Mouse (Mus musculus) embryonic stem cell, embryonic (primary cell): Measurements from ENCODE around the gene Chchd3.

Source experiments
- CTCF ChIA-PET, 4 experiments: fragments of 300-600 bp in 2 of 4; fragments of 350-600 bp in 2 of 4; sonication (Branson Sonifier 250); formaldehyde crosslinking; loops; one replicate each; lab custom pipeline; 2022; ENCODE audit warnings: inconsistent platforms in 2 of 4; lab: Charles Lee
- POLR2A ChIA-PET, 4 experiments: fragments of 300-600 bp in 2 of 4; fragments of 350-600 bp in 2 of 4; sonication (Branson Sonifier 250); formaldehyde crosslinking; loops; one replicate each; lab custom pipeline; 2022; ENCODE audit warnings: antibody characterized with exemption in 4 of 4, inconsistent platforms in 1 of 4; lab: Charles Lee

The Chchd3 gene

DNA sequence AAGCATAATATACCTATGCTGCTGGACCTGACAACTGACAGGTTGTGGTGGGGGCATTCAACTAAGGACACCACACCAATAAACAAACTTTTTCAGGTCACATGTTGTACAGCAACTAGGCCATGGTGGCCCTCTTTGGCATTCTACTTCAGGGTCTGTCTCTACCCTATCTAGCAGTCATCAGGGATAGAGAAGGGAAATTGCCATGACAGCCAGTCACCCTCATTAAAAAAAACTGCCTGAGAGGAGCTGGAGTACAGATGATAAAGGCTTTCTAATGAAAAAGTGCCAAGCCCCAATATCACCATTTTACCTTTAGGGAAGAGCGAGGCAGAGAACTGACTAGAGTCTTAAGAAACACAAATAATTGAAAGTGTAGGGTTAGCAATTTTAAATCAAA is 27.5 kb downstream of the Chchd3 start:
- ChIA-PET POLR2A (interaction anchor here in 2 of 4 experiments (0.7 to 1.4 kb wide), 2 partner anchors 10 to 608 kb away, joined by 3 to 4 read pairs; no protein-coding TSS in a partner anchor), CTCF (interaction anchor here in 1 of 4 experiments (0.7 kb wide), 1 partner anchor 252 kb away, joined by 3 read pairs; no protein-coding TSS in a partner anchor)

- ChIA-PET POLR2A (interaction anchor here in 1 of 4 experiments (0.9 kb wide), 1 partner anchor 10 kb away, joined by 3 read pairs; no protein-coding TSS in a partner anchor), CTCF (interaction anchor here in 1 of 4 experiments (0.5 kb wide), 1 partner anchor 228 kb away, joined by 3 read pairs; no protein-coding TSS in a partner anchor)
Observed at GRCm38 (mm10) chr6:33031631-33032030, 28.4 kb downstream of the Chchd3 start.

DNA sequence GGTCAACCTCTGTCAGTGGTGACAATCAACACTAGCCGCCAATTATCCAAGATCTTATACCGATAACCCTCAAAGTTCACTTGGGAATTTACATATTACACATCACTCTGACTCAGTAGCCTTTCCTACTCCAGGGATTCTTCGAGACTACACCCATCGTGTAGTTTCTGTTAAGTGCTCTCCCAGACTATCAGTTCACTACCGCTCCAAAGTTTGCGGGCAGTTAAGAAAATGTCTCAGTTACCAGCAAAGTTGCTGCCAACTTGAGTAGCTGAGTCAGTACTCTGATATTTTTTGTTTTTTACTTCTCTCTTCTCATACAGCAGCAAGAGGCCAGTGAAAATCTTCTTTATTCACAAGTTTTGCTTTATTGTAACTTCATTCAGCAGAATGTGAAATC is 31.8 kb downstream of the Chchd3 start:
- CTCF ChIA-PET, result no interaction called here

DNA sequence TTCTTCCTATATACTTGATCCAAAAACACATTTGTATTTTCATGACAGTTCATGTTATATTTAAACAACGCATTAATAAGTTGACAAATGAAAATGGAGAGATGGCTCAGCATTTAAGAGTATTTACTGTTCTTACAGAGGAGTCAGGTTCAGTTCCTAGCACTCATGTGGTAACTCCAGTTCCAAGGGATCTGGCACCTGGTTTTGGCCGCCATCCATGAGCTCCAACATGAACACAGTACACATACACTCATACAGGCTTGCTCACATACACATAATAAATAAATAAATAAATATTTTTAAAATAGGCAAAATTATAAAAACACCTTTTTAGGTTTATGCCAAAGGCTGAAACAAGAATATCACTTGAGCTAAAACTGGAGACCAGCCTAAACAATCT is 35.0 kb downstream of the Chchd3 start:
- ChIA-PET POLR2A (no interaction called here), CTCF (no interaction called here)

More for the DNA sequence above, 31.8 kb downstream of the Chchd3 start:
- POLR2A ChIA-PET, result interaction anchor here in 1 of 4 experiments (1.2 kb wide), 1 partner anchor 11 kb away, joined by 3 read pairs; no protein-coding TSS in a partner anchor

DNA sequence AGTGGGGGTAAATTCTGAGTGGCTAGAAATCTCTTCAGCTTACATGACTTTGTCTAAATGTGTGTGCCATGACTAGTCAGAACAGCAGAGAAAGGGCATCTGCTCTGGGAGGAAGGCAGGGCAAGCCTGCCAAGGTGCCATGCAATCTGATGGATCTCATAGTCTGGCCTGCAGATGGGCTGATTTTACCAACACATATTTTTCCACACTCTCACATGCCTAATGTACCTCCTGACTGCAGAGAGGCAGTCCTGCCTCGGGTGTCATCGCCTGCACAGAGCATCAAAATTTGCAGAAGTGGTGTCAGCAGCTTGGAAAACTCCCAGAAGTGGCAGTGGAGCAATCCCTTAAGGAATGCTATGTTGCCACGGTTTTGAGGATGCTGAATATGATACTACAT is 55.5 kb downstream of the Chchd3 start:
- ChIA-PET POLR2A (interaction anchor here in 1 of 4 experiments (0.7 kb wide), 1 partner anchor 15 kb away, joined by 3 read pairs; no protein-coding TSS in a partner anchor), CTCF (no interaction called here)

DNA sequence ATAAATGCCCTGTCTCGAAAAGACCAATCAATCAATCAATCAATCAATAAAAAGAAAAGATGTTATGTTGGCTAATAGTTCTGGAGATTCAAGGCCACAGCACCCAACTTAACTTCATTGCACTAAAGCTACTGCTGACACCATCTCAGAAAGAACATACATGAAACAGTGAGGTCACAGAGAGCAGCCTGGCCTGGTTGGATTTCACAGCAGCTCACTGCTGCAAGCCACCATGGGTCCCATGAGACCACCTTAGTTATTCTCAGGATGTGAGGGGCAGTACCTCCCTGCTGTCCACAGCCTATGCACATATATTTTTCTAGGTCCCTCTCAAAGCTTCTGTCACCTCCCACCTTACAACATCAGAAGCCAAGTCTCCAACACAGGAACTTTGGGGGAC is 57.1 kb downstream of the Chchd3 start:
- POLR2A ChIA-PET, result interaction anchor here in 1 of 4 experiments (1.3 kb wide), 1 partner anchor 20 kb away, joined by 4 read pairs; no protein-coding TSS in a partner anchor
- CTCF ChIA-PET, result no interaction called here

DNA sequence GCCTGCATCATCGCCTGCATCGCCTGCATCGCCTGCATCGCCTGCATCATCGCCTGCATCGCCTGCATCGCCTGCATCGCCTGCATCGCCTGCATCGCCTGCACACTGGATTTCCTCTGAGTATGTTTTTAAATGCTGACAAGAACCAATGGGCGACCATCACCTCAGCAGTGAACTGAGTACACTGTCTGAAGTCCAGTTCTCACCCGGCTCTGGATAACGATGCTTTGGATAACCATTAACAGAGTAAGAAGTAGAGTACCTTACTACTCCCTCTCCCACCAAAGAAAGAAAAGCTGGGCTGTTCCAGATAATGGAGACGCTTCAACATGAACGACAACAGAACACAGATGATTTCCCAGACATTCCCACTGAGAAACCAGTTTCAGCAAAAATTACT is 58.8 kb downstream of the Chchd3 start:
- POLR2A ChIA-PET, result interaction anchor here in 1 of 4 experiments (1.1 kb wide), 1 partner anchor 11 kb away, joined by 3 read pairs; no protein-coding TSS in a partner anchor
- CTCF ChIA-PET, result interaction anchor here in 1 of 4 experiments (0.6 kb wide), 1 partner anchor 1633 kb away, joined by 4 read pairs; no protein-coding TSS in a partner anchor

DNA sequence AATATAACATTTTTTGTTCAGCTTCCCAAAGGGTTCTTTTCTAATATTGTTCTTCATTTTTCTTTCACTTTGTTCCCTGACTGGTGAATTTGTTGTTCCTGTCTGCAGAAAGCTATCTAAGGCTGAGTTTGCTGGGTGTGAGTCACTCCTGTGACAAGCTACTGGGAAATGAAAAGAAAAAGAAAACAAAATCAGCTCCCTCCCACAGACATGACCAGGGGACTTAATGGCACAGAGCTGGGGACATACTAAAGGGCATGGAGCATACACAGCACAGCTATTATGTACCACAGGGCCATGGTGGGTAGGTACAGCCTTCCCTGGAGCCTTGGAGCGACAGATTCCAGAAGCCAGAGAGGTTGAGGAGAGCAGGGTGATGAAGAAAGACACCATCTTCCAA is 63.5 kb downstream of the Chchd3 start:
- CTCF ChIA-PET, result no interaction called here
- POLR2A ChIA-PET, result interaction anchor here in 1 of 4 experiments (0.7 to 1.1 kb wide), 2 partner anchors 9 to 11 kb away, joined by 3 to 4 read pairs; no protein-coding TSS in a partner anchor

DNA sequence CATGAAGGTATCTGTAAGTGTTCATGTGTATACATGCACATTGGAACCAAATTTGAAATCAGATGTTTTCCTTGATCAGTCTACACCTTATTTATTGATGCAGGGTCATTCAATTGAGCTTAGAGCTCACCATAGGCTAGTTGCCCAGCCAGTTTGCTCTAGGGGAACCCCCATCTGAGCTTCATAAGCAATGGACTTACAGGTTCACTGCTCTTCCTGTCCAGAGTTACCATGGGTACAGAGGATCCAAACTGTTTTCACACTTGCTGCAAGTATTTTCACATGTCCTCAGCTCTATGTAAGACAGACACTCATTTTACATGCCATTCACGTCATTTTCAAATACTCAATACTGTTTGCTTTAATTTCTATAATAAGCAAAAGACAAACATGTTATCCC is 66.2 kb downstream of the Chchd3 start:
- ChIA-PET POLR2A (interaction anchor here in 1 of 4 experiments (2.0 kb wide), 1 partner anchor 16 kb away, joined by 6 read pairs; no protein-coding TSS in a partner anchor), CTCF (no interaction called here)

DNA sequence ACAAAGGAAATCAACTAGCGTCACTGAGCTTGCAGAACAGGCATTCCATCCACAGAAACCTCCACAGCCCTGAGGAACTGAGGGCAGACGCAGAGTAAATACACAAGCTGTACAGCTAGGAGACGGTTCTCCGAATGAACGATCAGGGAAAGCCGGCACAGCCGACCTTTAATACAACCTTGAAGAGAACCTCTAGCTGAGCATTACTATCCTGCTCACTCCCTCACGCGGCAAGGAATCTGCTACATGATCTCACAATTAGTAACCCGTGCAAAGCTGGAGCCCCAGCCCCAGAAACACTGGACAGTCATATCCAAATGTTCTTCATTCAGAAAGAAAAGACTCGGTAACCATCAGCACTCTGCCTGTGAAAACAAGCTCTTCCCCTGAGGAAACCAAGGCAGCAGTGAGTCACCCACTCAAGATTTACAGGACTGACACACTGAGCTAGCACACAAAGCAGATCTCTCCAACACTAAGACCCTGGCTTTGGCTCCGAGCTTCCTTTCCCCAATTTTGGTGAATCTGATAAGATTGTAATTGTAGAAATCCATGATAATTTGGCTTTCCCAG is 69.9 kb downstream of the Chchd3 start:
- POLR2A ChIA-PET, result interaction anchor here in 2 of 4 experiments (0.5 to 1.4 kb wide), 3 partner anchors 18 to 228 kb away, joined by 3 to 6 read pairs (median 4); no protein-coding TSS in a partner anchor
- CTCF ChIA-PET, result no interaction called here

- POLR2A ChIA-PET, result interaction anchor here in 3 of 4 experiments (0.6 to 1.1 kb wide), 4 partner anchors 14 to 490 kb away, joined by 3 to 4 read pairs (median 3); no protein-coding TSS in a partner anchor
- CTCF ChIA-PET, result interaction anchor here in 1 of 4 experiments (0.7 kb wide), 1 partner anchor 941 kb away, joined by 8 read pairs; no protein-coding TSS in a partner anchor
Observed at GRCm38 (mm10) chr6:32988561-32988960, 71.5 kb downstream of the Chchd3 start.

GRCm38 (mm10) chr6:32983876-32984275 is 76.2 kb downstream of the Chchd3 start:
- CTCF ChIA-PET, result no interaction called here
- POLR2A ChIA-PET, result interaction anchor here in 1 of 4 experiments (0.9 kb wide), 1 partner anchor 15 kb away, joined by 3 read pairs; no protein-coding TSS in a partner anchor

DNA sequence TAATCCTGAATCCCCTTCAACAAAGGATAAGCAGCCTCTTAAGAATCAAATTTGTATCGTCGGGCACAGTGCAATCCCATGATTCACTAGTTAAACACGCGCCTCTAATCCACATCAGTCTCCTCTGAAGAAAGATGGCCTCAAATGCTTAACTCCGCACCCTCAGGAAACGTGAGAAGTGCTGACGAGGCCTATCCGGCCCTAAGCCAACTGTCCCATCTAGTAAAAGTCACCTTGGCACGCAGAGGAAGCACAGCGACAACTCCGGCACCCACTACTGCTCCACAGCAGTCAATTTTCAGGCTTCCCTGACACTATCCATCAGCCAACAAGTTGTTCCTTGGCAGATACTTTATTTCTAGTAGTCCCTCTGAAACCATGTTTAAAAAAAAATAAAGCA is 78.8 kb downstream of the Chchd3 start:
- CTCF ChIA-PET, result no interaction called here
- POLR2A ChIA-PET, result interaction anchor here in 1 of 4 experiments (0.6 kb wide), 1 partner anchor 26 kb away, joined by 3 read pairs; no protein-coding TSS in a partner anchor

DNA sequence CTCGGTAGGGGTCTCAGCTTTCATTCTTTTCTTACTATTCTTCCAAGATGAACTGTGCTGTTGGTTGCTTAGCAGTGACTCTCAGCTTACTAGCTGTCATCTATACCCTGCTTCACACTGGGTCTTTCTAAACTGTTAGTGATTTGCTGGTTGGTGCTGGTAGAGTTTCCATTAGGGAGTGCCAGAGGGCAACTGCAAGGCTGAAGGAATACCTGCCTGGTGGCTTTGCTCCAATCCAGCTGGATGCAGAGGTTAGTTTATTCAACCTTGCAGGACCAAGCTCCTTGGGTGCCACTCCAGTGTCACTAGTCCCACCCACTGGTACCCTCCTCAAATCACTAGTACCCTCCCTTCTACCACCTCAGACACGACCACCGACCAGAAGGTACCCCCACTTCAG is 81.2 kb downstream of the Chchd3 start:
- POLR2A ChIA-PET, result interaction anchor here in 2 of 4 experiments (1.2 to 1.8 kb wide), 2 partner anchors 10 to 11 kb away, joined by 3 to 4 read pairs; no protein-coding TSS in a partner anchor
- CTCF ChIA-PET, result interaction anchor here in 1 of 4 experiments (0.7 kb wide), 1 partner anchor 196 kb away, joined by 4 read pairs; no protein-coding TSS in a partner anchor

DNA sequence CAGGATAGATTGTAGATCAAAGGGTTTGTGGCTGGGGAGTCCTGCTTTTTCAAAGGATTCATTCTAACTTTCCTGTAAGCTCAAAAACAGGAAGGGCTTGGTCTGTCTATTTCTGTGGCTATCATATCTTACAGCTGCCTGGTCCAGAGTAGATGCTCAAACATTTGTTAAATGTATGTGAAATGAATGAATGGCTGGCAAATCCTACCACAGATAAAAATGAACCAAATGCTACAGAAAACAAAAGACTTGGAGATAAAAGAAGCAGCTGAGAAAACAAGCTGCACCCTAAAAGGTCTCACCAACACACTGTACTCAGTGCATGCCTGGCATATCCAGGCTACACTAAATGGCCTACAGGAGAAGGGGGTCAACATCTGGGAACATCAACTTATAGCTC is 88.1 kb downstream of the Chchd3 start:
- ChIA-PET CTCF (no interaction called here), POLR2A (interaction anchor here in 1 of 4 experiments (0.7 to 0.9 kb wide), 2 partner anchors 17 to 18 kb away, joined by 4 read pairs; no protein-coding TSS in a partner anchor)

GRCm38 (mm10) chr6:32968971-32969370 is 91.1 kb downstream of the Chchd3 start:
- ChIA-PET CTCF (no interaction called here), POLR2A (interaction anchor here (0.5 to 2.0 kb wide), 9 partner anchors 10 to 1223 kb away, joined by 3 to 6 read pairs (median 3); no protein-coding TSS in a partner anchor)

GRCm38 (mm10) chr6:32962048-32962447 is 98.0 kb downstream of the Chchd3 start:
- POLR2A ChIA-PET, result interaction anchor here in 2 of 4 experiments (0.9 to 1.5 kb wide), 2 partner anchors 13 to 14 kb away, joined by 3 to 4 read pairs; no protein-coding TSS in a partner anchor

GRCm38 (mm10) chr6:32961477-32961876 is 98.6 kb downstream of the Chchd3 start:
- POLR2A ChIA-PET, result interaction anchor here in 1 of 4 experiments (0.9 kb wide), 1 partner anchor 15 kb away, joined by 4 read pairs; no protein-coding TSS in a partner anchor
- CTCF ChIA-PET, result no interaction called here

More at GRCm38 (mm10) chr6:32962048-32962447, 98.0 kb downstream of the Chchd3 start:
- CTCF ChIA-PET, result no interaction called here
